Mouse (Mus musculus) kidney, postnatal 4 days (tissue): ENCODE data around the gene Zdhhc6.

Experiments used
- DNase-seq, 2 experiments: peaks; one replicate each; pipeline ENCODE4 v3.0.0; 2021; ENCODE audit warnings: mixed read lengths in 2 of 2

The Zdhhc6 gene

GRCm38 (mm10) chr19:55315452-55316108, at the start of gene Zdhhc6:
Gene Zdhhc6, minus strand, starts transcription at chr19:55316032.
- peak; percentile 92 to 93 for DNase-seq

- no peak for DNase-seq
These were observed 46.8 kb upstream of the Zdhhc6 start for GRCm38 (mm10) chr19:55362606-55363005.

- no peak for DNase-seq
These were observed 35.0 kb upstream of the Zdhhc6 start for GRCm38 (mm10) chr19:55350673-55351378.

DNA sequence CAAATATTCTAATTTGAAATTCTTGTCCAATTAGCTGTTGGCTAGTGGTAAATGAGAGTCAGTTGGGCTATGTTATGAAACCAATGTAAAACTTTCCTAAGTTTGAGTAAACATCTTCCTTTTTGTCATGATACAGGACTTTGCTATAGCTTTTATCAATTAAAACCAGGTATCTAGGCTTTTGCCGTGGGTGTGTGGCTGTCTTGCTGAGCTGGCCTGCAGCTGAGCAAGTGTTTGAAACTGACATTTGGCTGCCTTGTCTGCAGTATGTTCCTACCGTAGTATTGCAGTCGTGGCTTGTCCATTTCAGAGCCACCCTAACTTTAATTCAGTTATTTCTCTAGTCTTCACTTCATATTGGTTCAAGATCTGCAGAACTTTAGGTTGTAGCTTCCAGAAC, 32.4 kb upstream of the Zdhhc6 start:
- no peak for DNase-seq

- no peak for DNase-seq
These were observed 27.4 kb upstream of the Zdhhc6 start for GRCm38 (mm10) chr19:55343274-55343673.

DNA sequence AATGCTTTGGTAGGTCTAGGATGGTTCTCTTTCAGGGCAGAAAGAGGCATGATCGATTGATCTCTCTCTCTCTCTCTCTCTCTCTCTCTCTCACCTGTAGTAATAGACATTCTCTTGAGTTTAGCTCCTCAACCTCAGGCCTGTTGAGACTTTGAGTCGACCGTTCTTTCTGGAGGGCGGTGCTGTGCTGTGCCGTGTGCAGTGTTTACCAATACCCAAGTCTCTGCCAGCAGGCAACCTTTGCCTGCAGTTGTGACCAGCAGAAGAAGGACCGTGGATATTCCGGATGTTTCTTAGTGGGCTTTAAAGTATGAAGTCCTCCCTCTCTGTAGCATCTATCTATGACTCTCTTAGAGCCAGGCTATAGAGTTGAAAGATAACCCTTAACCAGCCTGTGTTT, 26.6 kb upstream of the Zdhhc6 start:
- DNase-seq: no peak

DNA sequence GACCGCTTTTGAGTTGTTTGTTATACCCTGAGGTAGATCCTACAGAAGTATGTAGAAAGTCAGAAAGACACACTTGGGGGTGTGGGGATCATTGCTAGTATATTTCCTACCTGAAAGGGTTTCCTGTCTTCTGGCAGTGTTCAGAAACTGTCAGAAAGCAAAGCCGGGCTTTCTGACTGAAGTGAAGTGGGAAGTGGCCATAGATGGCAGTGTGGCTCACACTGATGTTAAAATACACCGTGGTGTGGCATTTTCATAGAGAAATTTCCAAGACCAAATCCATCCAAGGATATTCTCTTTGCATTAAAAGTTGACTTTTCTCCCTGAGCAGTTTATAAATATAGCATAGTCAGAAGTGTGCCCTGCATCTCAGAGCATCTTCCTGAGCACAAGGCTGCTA, 25.5 kb upstream of the Zdhhc6 start:
- DNase-seq: no peak

DNA sequence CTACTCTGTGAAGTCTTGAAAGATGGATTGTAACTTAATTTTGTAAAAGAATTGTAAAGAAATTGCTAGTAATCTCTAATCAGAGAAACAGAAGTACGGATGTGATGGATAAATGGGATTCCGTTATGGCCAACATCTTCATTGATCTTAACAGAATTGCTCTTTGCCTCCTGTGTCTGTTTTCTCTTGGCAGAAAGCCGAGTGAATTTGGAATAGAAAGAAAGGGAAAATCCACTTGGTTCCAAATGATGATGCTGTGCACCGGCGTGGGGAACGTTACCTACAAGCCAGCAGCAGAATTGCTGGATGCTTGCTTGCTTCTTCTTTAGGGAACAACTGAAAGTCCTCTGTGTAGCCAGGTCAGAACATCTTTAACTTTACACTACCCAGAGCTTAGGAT, 24.7 kb upstream of the Zdhhc6 start:
- DNase-seq: no peak

GRCm38 (mm10) chr19:55337664-55338063, 21.8 kb upstream of the Zdhhc6 start:
- DNase-seq: no peak

DNA sequence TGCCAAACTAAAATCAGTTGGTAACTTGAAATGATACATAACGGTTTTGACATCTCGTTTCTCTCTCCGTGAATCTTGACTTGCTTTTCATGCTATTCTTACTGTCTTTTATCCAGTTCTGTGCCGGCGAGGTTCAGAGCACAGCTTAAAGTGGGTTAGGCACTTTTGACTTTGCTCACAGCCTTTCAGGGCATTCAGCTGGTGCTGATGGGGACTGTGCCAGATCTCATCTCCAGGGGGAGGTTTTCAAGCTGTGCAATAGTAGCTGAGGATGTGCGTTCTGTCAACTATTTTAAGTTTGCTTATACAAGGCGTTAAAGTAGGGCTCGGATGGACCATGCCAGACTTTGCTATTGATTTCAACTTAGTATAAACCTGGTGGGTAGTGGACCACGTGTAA, 21.2 kb upstream of the Zdhhc6 start:
- DNase-seq: no peak

DNA sequence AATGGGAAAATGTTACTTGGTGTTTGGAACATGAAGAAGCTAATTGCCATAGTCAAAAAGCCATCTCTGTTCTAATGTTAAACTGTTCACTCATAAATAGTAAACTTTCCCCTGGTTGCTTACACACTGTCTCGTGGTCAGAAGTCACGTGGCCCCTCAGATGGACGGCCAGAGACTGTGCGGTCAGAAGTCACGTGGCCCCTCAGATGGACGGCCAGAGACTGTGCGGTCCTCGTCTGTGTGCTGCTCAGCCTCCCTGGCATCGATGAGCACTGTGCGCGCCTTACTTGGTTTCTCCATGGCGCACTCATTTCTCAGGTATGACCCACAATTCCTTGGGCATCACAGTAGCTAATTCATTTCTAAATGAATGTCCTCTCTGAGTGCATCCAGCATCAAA, 20.6 kb upstream of the Zdhhc6 start:
- no peak for DNase-seq

GRCm38 (mm10) chr19:55335881-55336280, 20.0 kb upstream of the Zdhhc6 start:
- DNase-seq: no peak

GRCm38 (mm10) chr19:55332641-55333268, 16.9 kb upstream of the Zdhhc6 start:
- DNase-seq: peak; percentile 58 to 70

DNA sequence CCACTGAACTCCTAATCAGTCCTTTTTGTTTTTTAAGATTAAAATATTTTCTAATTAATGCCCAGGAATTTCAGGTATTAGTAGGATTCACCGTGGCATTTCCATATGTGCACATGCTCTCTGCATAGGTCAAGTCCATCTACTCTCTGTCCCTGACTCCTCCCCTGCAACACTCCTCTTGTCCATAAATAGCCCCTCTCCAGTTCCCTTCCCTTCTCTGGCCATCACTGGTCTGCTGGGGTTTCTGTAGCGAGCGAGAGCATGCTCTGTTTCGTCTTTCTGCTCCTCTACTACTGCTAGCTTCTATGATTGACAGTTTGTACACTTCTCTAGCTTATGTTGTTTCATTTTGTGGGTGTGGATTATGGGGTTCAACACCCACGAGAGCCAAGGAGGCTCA, 15.9 kb upstream of the Zdhhc6 start:
- no peak for DNase-seq

GRCm38 (mm10) chr19:55327510-55327909, 11.7 kb upstream of the Zdhhc6 start:
- DNase-seq: no peak

- DNase-seq: no peak
These were observed 6.8 kb upstream of the Zdhhc6 start for GRCm38 (mm10) chr19:55322604-55323003.

- no peak for DNase-seq
These were observed 3.7 kb upstream of the Zdhhc6 start for GRCm38 (mm10) chr19:55319521-55319920.

DNA sequence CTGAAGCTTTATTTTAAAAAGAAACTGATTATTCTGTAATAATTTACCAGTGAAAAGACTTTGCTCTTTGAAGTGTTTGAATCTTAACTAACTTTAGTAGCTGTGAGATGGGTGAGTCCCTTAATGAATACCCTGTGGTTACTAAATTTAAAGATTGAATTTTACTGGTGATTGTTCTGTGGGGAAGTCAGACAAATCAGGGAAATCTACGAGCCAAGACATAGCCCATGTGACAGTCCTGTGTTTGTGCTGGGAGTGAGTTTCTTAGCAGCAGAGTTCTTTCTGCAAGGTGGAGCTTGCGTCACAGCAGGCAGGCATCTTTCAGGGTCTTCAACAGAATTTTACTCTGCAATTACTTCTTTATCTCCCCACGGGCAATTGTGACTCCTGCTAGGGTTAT, 3.2 kb upstream of the Zdhhc6 start:
- DNase-seq: no peak

- no peak for DNase-seq
These were observed 1.1 kb upstream of the Zdhhc6 start for GRCm38 (mm10) chr19:55316901-55317300.

- peak; percentile 91 to 95 for DNase-seq
These were observed 380 bp upstream of the Zdhhc6 start, which contains the start of gene Vti1a for GRCm38 (mm10) chr19:55316109-55316714. Gene Vti1a, plus strand, starts transcription at chr19:55316295.

DNA sequence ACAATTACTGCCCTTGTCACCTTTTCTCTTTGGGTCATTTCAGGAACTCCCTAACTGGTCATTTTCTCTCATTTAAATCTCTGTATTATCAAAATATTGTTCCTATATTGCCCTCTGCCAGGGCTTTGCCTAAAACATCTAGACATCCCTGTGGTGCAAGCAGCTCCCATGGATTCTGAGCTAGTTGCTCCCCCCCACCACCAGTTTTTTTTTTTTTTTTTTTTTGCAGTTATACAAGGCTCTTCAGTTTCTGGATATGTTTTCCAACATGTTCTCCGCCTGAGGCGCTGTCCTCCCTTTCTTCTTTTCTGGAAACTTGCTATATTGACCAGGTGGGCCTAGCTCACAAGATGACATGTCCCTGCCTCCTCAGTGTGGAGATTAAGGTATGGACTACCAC, 2.2 kb downstream of the Zdhhc6 start:
- no peak for DNase-seq

DNA sequence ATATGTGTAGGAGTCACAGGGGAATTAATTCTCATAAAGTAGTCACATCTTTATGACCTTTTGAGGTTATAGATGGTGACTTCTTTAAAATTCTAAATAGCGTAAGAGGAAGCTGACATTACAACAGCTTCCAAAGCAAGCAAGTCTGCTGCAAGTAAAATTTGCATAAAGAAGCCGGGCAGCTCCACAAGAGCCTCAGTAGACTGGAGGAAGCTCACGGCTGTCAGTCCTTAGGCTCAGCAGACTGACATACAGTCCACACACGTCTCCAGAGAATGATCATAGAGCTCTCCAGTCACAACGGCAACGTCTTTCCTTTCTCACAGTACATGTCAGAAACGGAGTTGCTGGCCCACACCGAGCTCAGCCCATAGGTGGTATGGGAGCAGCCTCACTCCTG, 4.0 kb downstream of the Zdhhc6 start:
- no peak for DNase-seq

- no peak for DNase-seq
These were observed 10.8 kb downstream of the Zdhhc6 start for GRCm38 (mm10) chr19:55305024-55305423.

- DNase-seq: no peak
These were observed 15.3 kb downstream of the Zdhhc6 start for GRCm38 (mm10) chr19:55300525-55300924.
